Mouse (Mus musculus) stomach, embryonic 15.5 days (tissue): ENCODE data around the gene Rhobtb1. TPM values are rescaled to one million over a fixed set of nuclear protein-coding genes. Genes with fewer than 3 reads are reported as not detected.

Experiments used
- ATAC-seq: fragments of 200-750 bp; cut with Nextera tagmentation; 2 replicates; pipeline ENCODE4 v1.8.0; 2017; ENCODE audit warnings: low read depth, moderate number of reproducible peaks, moderate TSS enrichment; ENCODE audit not compliant: insufficient read depth, low FRiP score
- H3K27ac ChIP-seq: fragments of 300-500 bp; sonication (generic); 2 replicates; pipeline ENCODE4 v1.5.1; 2015; ENCODE audit warnings: mild to moderate bottlenecking, inconsistent platforms
- H3K27me3 ChIP-seq: fragments of 300-500 bp; sonication (generic); replicated peaks from 2 replicates; pipeline ENCODE4 v1.6.1; 2015; ENCODE audit warnings: inconsistent platforms
- H3K36me3 ChIP-seq: fragments of 300-500 bp; sonication (generic); 2 replicates; pipeline ENCODE4 v1.6.1; 2015; ENCODE audit warnings: inconsistent platforms
- H3K4me1 ChIP-seq: fragments of 300-500 bp; sonication (generic); 2 replicates; pipeline ENCODE4 v1.6.1; 2015; ENCODE audit warnings: inconsistent platforms
- H3K4me2 ChIP-seq: fragments of 300-500 bp; sonication (generic); 2 replicates; pipeline ENCODE4 v1.6.1; 2015; ENCODE audit warnings: mild to moderate bottlenecking, inconsistent platforms
- H3K4me3 ChIP-seq: fragments of 300-500 bp; sonication (generic); replicated peaks from 2 replicates; pipeline ENCODE4 v1.5.1; 2015; ENCODE audit warnings: inconsistent platforms
- H3K9ac ChIP-seq: fragments of 300-500 bp; sonication (generic); 2 replicates; pipeline ENCODE4 v1.6.1; 2015; ENCODE audit warnings: inconsistent platforms
- H3K9me3 ChIP-seq: fragments of 300-500 bp; sonication (generic); 2 replicates; pipeline ENCODE4 v1.6.1; 2016; ENCODE audit warnings: inconsistent platforms
- WGBS: fragments of 180-500 bp; shearing (Covaris S2); methylation state at CpG from one replicate; pipeline ENCODE4 v1.1.7; 2015; 5-methylcytosine and 5-hydroxymethylcytosine counted together
- polyA plus RNA-seq: library from polyadenylated mRNA; unstranded; fragments of >200 nt; fragmentation: Nextera tagmentation; extraction: Ambion mirVana; gene quantifications from 2 replicates; pipeline ENCODE4 v1.2.1, GENCODE M21; 2015

Gene Rhobtb1
- polyA plus RNA-seq, 1 experiment from 2014 or later, result 33.0 TPM

DNA sequence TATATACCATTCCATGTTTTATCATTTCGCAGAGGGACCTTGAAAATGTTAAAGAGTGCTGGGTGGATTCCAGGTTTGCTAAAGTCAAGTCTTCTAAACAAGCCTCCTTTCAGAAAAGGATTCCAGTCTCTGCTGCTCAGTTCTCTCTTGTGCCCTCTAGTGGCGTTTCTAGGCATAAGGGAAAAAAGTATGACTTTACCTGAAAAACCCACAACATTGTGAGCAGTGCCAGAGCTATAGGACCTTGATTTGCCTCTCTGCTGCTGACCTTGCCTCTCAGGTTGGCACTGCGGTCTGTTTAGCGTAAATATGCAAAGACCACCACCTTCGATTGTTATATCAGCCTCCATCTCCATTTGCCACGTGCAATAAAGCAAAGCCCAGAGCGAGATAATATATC is 13.9 kb downstream of the Rhobtb1 start:
- no peak for ATAC-seq
- H3K27me3 ChIP-seq, result no peaks in the 10 kb centered on the region
- no peak overlapping the region for H3K4me3 ChIP-seq
- peak overlapping the region; percentile 61; the same call in 1 of the 2 replicates for H3K27ac ChIP-seq
- WGBS, result 55% methylated on average over 7 of the region's 7 CpGs
- H3K36me3 ChIP-seq, result no peaks in the 10 kb centered on the region
- no peak overlapping the region for H3K9ac ChIP-seq
- no peaks in the 10 kb centered on the region for H3K4me1 ChIP-seq
- no peak overlapping the region for H3K4me2 ChIP-seq
- H3K9me3 ChIP-seq, result no peaks in the 10 kb centered on the region

DNA sequence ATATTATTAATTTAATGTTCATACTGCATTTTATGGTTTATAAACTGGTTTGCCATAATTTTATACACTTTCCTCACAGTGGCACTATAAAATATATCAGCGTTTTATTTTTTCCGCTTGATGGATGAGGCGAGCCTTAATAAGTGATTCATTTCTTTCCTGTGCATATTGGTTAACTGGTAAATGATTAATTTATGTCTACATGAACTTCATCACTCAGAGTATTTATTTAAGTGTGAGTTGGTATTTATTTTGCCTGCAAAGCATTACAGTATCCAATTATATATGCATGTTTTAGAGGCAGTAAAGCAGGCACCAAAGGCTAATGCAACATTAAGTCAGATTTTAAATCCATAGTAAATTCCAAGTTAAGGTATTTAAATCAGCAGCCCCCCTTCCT is 14.6 kb downstream of the Rhobtb1 start:
- peak overlapping the region; percentile 57; the same call in 1 of the 2 replicates for H3K27ac ChIP-seq
- H3K4me1 ChIP-seq, result no peaks in the 10 kb centered on the region
- peak; percentile 71 for ATAC-seq
- no peak overlapping the region for H3K4me2 ChIP-seq
- no peaks in the 10 kb centered on the region for H3K9me3 ChIP-seq
- no peak overlapping the region for H3K4me3 ChIP-seq
- no peaks in the 10 kb centered on the region for H3K27me3 ChIP-seq
- H3K36me3 ChIP-seq, result no peaks in the 10 kb centered on the region
- H3K9ac ChIP-seq, result no peak overlapping the region
- WGBS, result 59% methylated on average over 3 of the region's 3 CpGs

- no peaks in the 10 kb centered on the region for H3K9me3 ChIP-seq
- no peak for ATAC-seq
- H3K36me3 ChIP-seq, result no peaks in the 10 kb centered on the region
- no peak overlapping the region for H3K4me2 ChIP-seq
- WGBS, result 70% methylated on average over 12 of the region's 12 CpGs
- no peaks in the 10 kb centered on the region for H3K27me3 ChIP-seq
- H3K27ac ChIP-seq, result peak overlapping the region; percentile 57
- H3K4me1 ChIP-seq, result no peaks in the 10 kb centered on the region
- H3K4me3 ChIP-seq, result no peak overlapping the region
- H3K9ac ChIP-seq, result no peak overlapping the region
Measured at GRCm38 (mm10) chr10:69166514-69166913, 15.3 kb downstream of the Rhobtb1 start.

GRCm38 (mm10) chr10:69172412-69172811 is 21.2 kb downstream of the Rhobtb1 start:
- WGBS, result 54% methylated on average over 3 of the region's 3 CpGs
- Histone ChIP-seq H3K4me3 (no peak overlapping the region), H3K4me1 (no peaks in the 10 kb centered on the region), H3K4me2 (no peak overlapping the region), H3K27me3 (no peaks in the 10 kb centered on the region), H3K9me3 (no peaks in the 10 kb centered on the region), H3K27ac (no peak overlapping the region), H3K9ac (no peak overlapping the region), H3K36me3 (no peaks in the 10 kb centered on the region)
- no peak for ATAC-seq

- H3K4me1 ChIP-seq, result no peaks in the 10 kb centered on the region
- no peaks in the 10 kb centered on the region for H3K36me3 ChIP-seq
- H3K9me3 ChIP-seq, result no peaks in the 10 kb centered on the region; the same call in 1 of the 2 replicates
- no peak overlapping the region for H3K4me3 ChIP-seq
- no peaks in the 10 kb centered on the region for H3K27me3 ChIP-seq
- WGBS, result 70% methylated on average over 3 of the region's 3 CpGs
- no peak overlapping the region for H3K4me2 ChIP-seq
- no peak for ATAC-seq
- H3K27ac ChIP-seq, result no peak overlapping the region
- H3K9ac ChIP-seq, result no peak overlapping the region
Measured at GRCm38 (mm10) chr10:69176116-69176515, 24.9 kb downstream of the Rhobtb1 start.

DNA sequence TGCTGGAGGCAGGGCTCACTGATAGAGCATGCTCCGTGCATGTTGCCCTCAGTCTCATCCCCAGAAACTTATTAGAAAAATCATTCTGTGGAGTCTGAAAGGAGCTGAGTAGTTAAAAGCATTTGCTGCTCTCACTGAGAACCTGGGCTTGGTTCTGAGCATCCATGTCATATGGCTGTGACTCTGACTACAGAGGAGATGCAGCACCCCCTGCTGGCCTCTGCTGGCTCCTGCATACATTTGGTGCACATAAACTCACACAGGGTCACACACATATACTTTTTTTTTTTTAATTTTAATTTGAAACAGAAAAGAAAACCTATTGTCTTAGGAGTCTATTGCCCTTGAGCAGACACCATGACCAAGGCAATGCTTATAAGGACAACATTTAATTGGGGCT is 28.1 kb downstream of the Rhobtb1 start:
- H3K4me3 ChIP-seq, result no peak overlapping the region
- no peak overlapping the region for H3K9ac ChIP-seq
- no peak overlapping the region for H3K4me2 ChIP-seq
- ATAC-seq, result no peak
- no peaks in the 10 kb centered on the region for H3K4me1 ChIP-seq
- H3K9me3 ChIP-seq, result no peaks in the 10 kb centered on the region; the same call in 1 of the 2 replicates
- WGBS, result 91% methylated on average over 1 of the region's 1 CpGs
- H3K36me3 ChIP-seq, result no peaks in the 10 kb centered on the region
- H3K27me3 ChIP-seq, result no peaks in the 10 kb centered on the region
- no peak overlapping the region; the same call in 1 of the 2 replicates for H3K27ac ChIP-seq

DNA sequence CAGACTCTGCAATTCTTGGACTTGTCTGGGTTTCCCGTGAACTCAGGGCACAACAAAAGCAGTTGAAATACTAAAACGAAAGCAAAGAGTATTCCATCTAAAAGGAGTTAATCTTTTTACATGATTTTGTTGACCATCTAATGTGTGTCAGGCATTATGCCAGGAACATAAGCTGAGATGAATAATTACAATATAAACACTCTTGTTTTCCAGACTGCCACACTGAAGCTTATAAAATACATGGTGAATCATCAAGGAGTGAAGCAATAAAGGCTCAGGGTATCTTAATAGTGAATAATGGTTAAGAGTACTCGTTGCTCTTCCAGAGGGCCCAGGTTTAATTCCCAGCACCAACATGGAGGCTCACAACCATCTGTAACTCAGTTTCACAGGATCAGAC is 29.8 kb downstream of the Rhobtb1 start:
- no peaks in the 10 kb centered on the region; the same call in 1 of the 2 replicates for H3K9me3 ChIP-seq
- 30% methylated on average over 3 of the region's 3 CpGs for WGBS

DNA sequence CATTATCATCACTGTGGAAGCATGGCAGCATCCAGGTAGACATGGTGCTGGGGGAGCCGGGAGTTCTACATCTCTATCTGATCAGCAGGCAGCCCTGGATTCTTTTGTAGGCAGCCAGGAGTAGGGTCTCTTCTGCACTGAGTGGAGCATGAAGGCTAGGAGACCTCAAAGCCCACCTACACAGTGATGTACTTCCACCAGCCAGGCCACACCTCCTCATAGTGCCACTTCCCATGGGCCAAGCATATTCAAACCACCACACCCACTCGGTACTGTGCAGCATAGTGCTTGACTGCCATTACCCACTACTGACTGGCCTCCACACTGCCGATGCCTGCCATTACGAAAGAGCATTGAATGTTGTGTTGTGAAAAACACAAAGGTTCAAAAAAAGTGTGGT is 33.7 kb downstream of the Rhobtb1 start:
- Histone ChIP-seq H3K4me2 (no peak overlapping the region), H3K27ac (peak overlapping the region; percentile 96), H3K36me3 (no peaks in the 10 kb centered on the region), H3K4me1 (peaks cover 8% of the 10 kb centered on the region; the same call in 1 of the 2 replicates), H3K27me3 (no peaks in the 10 kb centered on the region), H3K4me3 (no peak overlapping the region), H3K9me3 (no peaks in the 10 kb centered on the region), H3K9ac (no peak overlapping the region)
- ATAC-seq, result no peak
- 90% methylated on average over 4 of the region's 4 CpGs for WGBS

More for the DNA sequence above, 29.8 kb downstream of the Rhobtb1 start:
- Histone ChIP-seq H3K4me3 (no peak overlapping the region), H3K27me3 (no peaks in the 10 kb centered on the region), H3K36me3 (no peaks in the 10 kb centered on the region), H3K9ac (no peak overlapping the region), H3K27ac (no peak overlapping the region), H3K4me2 (no peak overlapping the region), H3K4me1 (peaks cover 8% of the 10 kb centered on the region; the same call in 1 of the 2 replicates)
- ATAC-seq, result no peak; the same call in 1 of the 2 replicates

- Histone ChIP-seq H3K4me1 (peaks cover 8% of the 10 kb centered on the region; the same call in 1 of the 2 replicates), H3K27ac (peak overlapping the region; percentile 96), H3K9ac (no peak overlapping the region), H3K4me3 (no peak overlapping the region), H3K4me2 (peak overlapping the region; percentile 49; the same call in 1 of the 2 replicates), H3K9me3 (no peaks in the 10 kb centered on the region), H3K36me3 (no peaks in the 10 kb centered on the region), H3K27me3 (no peaks in the 10 kb centered on the region)
- 36% methylated on average over 4 of the region's 4 CpGs for WGBS
- ATAC-seq, result no peak
Measured at GRCm38 (mm10) chr10:69185431-69185830, 34.2 kb downstream of the Rhobtb1 start.

- H3K36me3 ChIP-seq, result no peaks in the 10 kb centered on the region
- H3K4me1 ChIP-seq, result peaks cover 8% of the 10 kb centered on the region; the same call in 1 of the 2 replicates
- H3K27me3 ChIP-seq, result no peaks in the 10 kb centered on the region
- peak; percentile 82 for ATAC-seq
- peak overlapping the region; percentile 96 for H3K27ac ChIP-seq
- H3K9me3 ChIP-seq, result no peaks in the 10 kb centered on the region
- H3K9ac ChIP-seq, result no peak overlapping the region
- peak overlapping the region; percentile 49 for H3K4me2 ChIP-seq
- H3K4me3 ChIP-seq, result peak overlapping the region; percentile 32
- 15% methylated on average over 21 of the region's 21 CpGs for WGBS
Measured at GRCm38 (mm10) chr10:69185894-69186893, 35.0 kb downstream of the Rhobtb1 start.

GRCm38 (mm10) chr10:69187773-69188443 is 36.7 kb downstream of the Rhobtb1 start:
- Histone ChIP-seq H3K4me1 (peaks cover 8% of the 10 kb centered on the region; the same call in 1 of the 2 replicates), H3K4me2 (no peak overlapping the region), H3K9me3 (no peaks in the 10 kb centered on the region), H3K4me3 (no peak overlapping the region), H3K9ac (no peak overlapping the region), H3K36me3 (no peaks in the 10 kb centered on the region), H3K27me3 (no peaks in the 10 kb centered on the region), H3K27ac (no peak overlapping the region)
- 85% methylated on average over 9 of the region's 9 CpGs for WGBS
- ATAC-seq, result no peak
